Mouse (Mus musculus) liver, embryonic 14.5 days (tissue): ENCODE measurements at regions not wholly inside any gene's neighbourhood (a gene's known extent, or its start where the extent isn't known, plus 50 kb on each side); places are given as distances from the start of the nearest gene placed in this dataset.

Experiments used
- CTCF ChIP-seq: IDR thresholded peaks from 2 replicates; pipeline ENCODE4 v1.5.1; 2016; ENCODE audit warnings: antibody characterized with exemption, low read depth, control low read depth
- EP300 ChIP-seq: IDR thresholded peaks from 2 replicates; pipeline ENCODE4 v1.6.1; 2016; ENCODE audit warnings: antibody characterized with exemption, low read depth

DNA sequence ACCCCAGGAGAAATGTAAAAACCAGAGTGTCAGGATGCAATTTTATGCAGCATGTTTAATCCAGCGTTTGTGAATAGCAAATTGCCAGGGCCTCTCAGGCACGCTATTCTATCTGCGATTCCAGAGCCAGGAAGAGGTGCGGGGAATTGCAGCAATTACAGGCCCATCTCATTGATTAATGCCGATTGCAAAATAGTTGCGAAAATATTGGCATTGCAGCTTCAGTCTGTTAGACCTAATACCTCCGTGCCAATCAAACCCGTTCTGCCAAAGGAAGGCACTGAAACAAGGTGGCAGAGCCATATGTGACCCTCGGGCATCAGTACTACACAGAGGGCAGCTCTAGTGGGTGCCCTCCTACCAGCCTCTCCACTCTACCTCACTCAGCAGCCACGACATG, 212.2 kb upstream of the A230072I06Rik start:
- TF ChIP-seq CTCF (no peak), EP300 (no peak)
